Mouse (Mus musculus) hindbrain, embryonic 16.5 days (tissue): ENCODE results near the gene Rbm6. TPM values are rescaled to one million over a fixed set of nuclear protein-coding genes. Genes with fewer than 3 reads are reported as not detected.

Experiments used
- ATAC-seq: fragments of 200-750 bp; cut with Nextera tagmentation; 2 replicates; pipeline ENCODE4 v1.8.0; 2017; ENCODE audit warnings: moderate TSS enrichment, moderate library complexity
- H3K27ac ChIP-seq: fragments of 300-500 bp; sonication (generic); 2 replicates; pipeline ENCODE4 v1.5.1; 2014; ENCODE audit warnings: low read depth, mild to moderate bottlenecking, control low read depth, low read length, moderate library complexity
- H3K27me3 ChIP-seq: fragments of 300-500 bp; sonication (generic); replicated peaks from 2 replicates; pipeline ENCODE4 v1.6.1; 2014; ENCODE audit warnings: low read length; ENCODE audit not compliant: control insufficient read depth, insufficient read depth
- H3K36me3 ChIP-seq: fragments of 300-500 bp; sonication (generic); 2 replicates; pipeline ENCODE4 v1.6.1; 2014; ENCODE audit warnings: mild to moderate bottlenecking, low read length, moderate library complexity, mixed read lengths; ENCODE audit not compliant: control insufficient read depth, insufficient read depth
- H3K4me1 ChIP-seq: fragments of 300-500 bp; sonication (generic); 2 replicates; pipeline ENCODE4 v1.6.1; 2014; ENCODE audit warnings: low read depth, low read length; ENCODE audit not compliant: control insufficient read depth, insufficient read depth
- H3K4me2 ChIP-seq: fragments of 300-500 bp; sonication (generic); 2 replicates; pipeline ENCODE4 v1.6.1; 2014; ENCODE audit warnings: mild to moderate bottlenecking, low read length, control low read depth, moderate library complexity
- H3K4me3 ChIP-seq: fragments of 300-500 bp; sonication (generic); 2 replicates; pipeline ENCODE4 v1.5.1; 2014; ENCODE audit warnings: mild to moderate bottlenecking, low read length, control low read depth, moderate library complexity
- H3K9ac ChIP-seq: fragments of 300-500 bp; sonication (generic); 2 replicates; pipeline ENCODE4 v1.6.1; 2014; ENCODE audit warnings: low read depth, mild to moderate bottlenecking, control low read depth, low read length, moderate library complexity
- H3K9me3 ChIP-seq: fragments of 300-500 bp; sonication (generic); 2 replicates; pipeline ENCODE4 v1.6.1; 2014; ENCODE audit warnings: mild to moderate bottlenecking, low read length, moderate library complexity; ENCODE audit not compliant: control insufficient read depth
- WGBS: fragments of 180-500 bp; shearing (Covaris S2); extraction: QIAGEN DNeasy Blood & Tissue Kit; methylation state at CpG from one replicate; pipeline ENCODE4 v1.1.7; 2014; 5-methylcytosine and 5-hydroxymethylcytosine counted together
- polyA plus RNA-seq: library from polyadenylated mRNA; unstranded; fragments of >200 nt; fragmentation: Nextera tagmentation; extraction: Ambion mirVana; gene quantifications from 2 replicates; pipeline ENCODE4 v1.2.1, GENCODE M21; 2015

Gene Rbm6
- polyA plus RNA-seq, 1 experiment from 2014 or later = 83.1 TPM

- 71% methylated on average over 2 of the region's 2 CpGs for WGBS
- no peak for ATAC-seq
Measured at GRCm38 (mm10) chr9:107771782-107772181, 101.3 kb downstream of the Rbm6 start.

GRCm38 (mm10) chr9:107770374-107771290 lies 102.4 kb downstream of the Rbm6 start, which contains the start of gene Rbm5:
Gene Rbm5, minus strand, starts transcription at chr9:107770996.
- ATAC-seq = peak; percentile 100
- Histone ChIP-seq H3K27ac (peak within 1 kb of the TSS; percentile 92), H3K4me3 (peak within 1 kb of the TSS; percentile 68), H3K4me1 (peaks cover 16% of the 10 kb centered on the region), H3K36me3 (peaks cover 29% of the 10 kb centered on the region), H3K9me3 (no peaks in the 10 kb centered on the region), H3K27me3 (no peaks in the 10 kb centered on the region), H3K9ac (peak within 1 kb of the TSS; percentile 89), H3K4me2 (peak within 1 kb of the TSS; percentile 82)
- under 1% methylated on average over 60 of the region's 60 CpGs for WGBS

More at GRCm38 (mm10) chr9:107771782-107772181, 101.3 kb downstream of the Rbm6 start:
- H3K9me3 ChIP-seq = no peaks in the 10 kb centered on the region
- no peak overlapping the region for H3K4me3 ChIP-seq
- H3K27ac ChIP-seq = peak overlapping the region; percentile 29
- H3K4me2 ChIP-seq = no peak overlapping the region
- peaks cover 16% of the 10 kb centered on the region for H3K4me1 ChIP-seq
- H3K36me3 ChIP-seq = peaks cover 29% of the 10 kb centered on the region
- H3K27me3 ChIP-seq = no peaks in the 10 kb centered on the region
- no peak overlapping the region for H3K9ac ChIP-seq

- peak overlapping the region; percentile 89 for H3K9ac ChIP-seq
- no peak for ATAC-seq
- no peaks in the 10 kb centered on the region for H3K9me3 ChIP-seq
- peak overlapping the region; percentile 68 for H3K4me3 ChIP-seq
- H3K4me2 ChIP-seq = peak overlapping the region; percentile 82
- WGBS = under 1% methylated on average over 9 of the region's 9 CpGs
- H3K36me3 ChIP-seq = peaks cover 34% of the 10 kb centered on the region
- H3K27me3 ChIP-seq = no peaks in the 10 kb centered on the region
- peak overlapping the region; percentile 92 for H3K27ac ChIP-seq
- peaks cover 16% of the 10 kb centered on the region for H3K4me1 ChIP-seq
Measured at GRCm38 (mm10) chr9:107770037-107770373, 103.0 kb downstream of the Rbm6 start.

- Histone ChIP-seq H3K4me3 (peak overlapping the region; percentile 68), H3K27ac (no peak overlapping the region), H3K9ac (peak overlapping the region; percentile 89), H3K27me3 (no peaks in the 10 kb centered on the region), H3K4me1 (peaks cover 16% of the 10 kb centered on the region), H3K4me2 (peak overlapping the region; percentile 82), H3K36me3 (peaks cover 35% of the 10 kb centered on the region), H3K9me3 (no peaks in the 10 kb centered on the region)
- ATAC-seq = no peak
- WGBS = 11% methylated on average over 4 of the region's 4 CpGs
Measured at GRCm38 (mm10) chr9:107769445-107770000, 103.5 kb downstream of the Rbm6 start.

GRCm38 (mm10) chr9:107768851-107769250 lies 104.2 kb downstream of the Rbm6 start:
- Histone ChIP-seq H3K9me3 (no peaks in the 10 kb centered on the region), H3K4me3 (peak overlapping the region; percentile 68), H3K4me2 (peak overlapping the region; percentile 82), H3K27me3 (no peaks in the 10 kb centered on the region), H3K27ac (no peak overlapping the region), H3K4me1 (peaks cover 16% of the 10 kb centered on the region), H3K9ac (no peak overlapping the region), H3K36me3 (peaks cover 40% of the 10 kb centered on the region)
- no peak for ATAC-seq
- WGBS = 77% methylated on average over 5 of the region's 5 CpGs

GRCm38 (mm10) chr9:107759593-107759992 lies 113.4 kb downstream of the Rbm6 start:
- Histone ChIP-seq H3K4me2 (no peak overlapping the region), H3K4me1 (no peaks in the 10 kb centered on the region), H3K4me3 (no peak overlapping the region), H3K9ac (no peak overlapping the region), H3K27ac (no peak overlapping the region), H3K27me3 (no peaks in the 10 kb centered on the region), H3K9me3 (no peaks in the 10 kb centered on the region), H3K36me3 (peaks cover 61% of the 10 kb centered on the region)
- ATAC-seq = no peak
- 95% methylated on average over 6 of the region's 6 CpGs for WGBS

GRCm38 (mm10) chr9:107750378-107750777 lies 122.7 kb downstream of the Rbm6 start:
- H3K27me3 ChIP-seq = no peaks in the 10 kb centered on the region
- no peak overlapping the region for H3K27ac ChIP-seq
- H3K4me3 ChIP-seq = no peak overlapping the region
- 90% methylated on average over 5 of the region's 5 CpGs for WGBS
- no peak for ATAC-seq
- H3K9ac ChIP-seq = no peak overlapping the region
- H3K9me3 ChIP-seq = 0 out of 2 replicates have a peak, but pooled peaks cover 2% of the 10 kb centered on the region
- H3K4me1 ChIP-seq = no peaks in the 10 kb centered on the region
- H3K4me2 ChIP-seq = no peak overlapping the region
- peaks cover 80% of the 10 kb centered on the region for H3K36me3 ChIP-seq

- H3K4me1 ChIP-seq = no peaks in the 10 kb centered on the region
- no peak overlapping the region for H3K4me2 ChIP-seq
- WGBS = 100% methylated on average over 3 of the region's 3 CpGs
- no peak overlapping the region for H3K27ac ChIP-seq
- no peak for ATAC-seq
- no peak overlapping the region for H3K4me3 ChIP-seq
- H3K9me3 ChIP-seq = 0 out of 2 replicates have a peak, but pooled peaks cover 2% of the 10 kb centered on the region
- peaks cover 91% of the 10 kb centered on the region for H3K36me3 ChIP-seq
- H3K27me3 ChIP-seq = no peaks in the 10 kb centered on the region
- H3K9ac ChIP-seq = no peak overlapping the region
Measured at GRCm38 (mm10) chr9:107748063-107748462, 125.0 kb downstream of the Rbm6 start.

- Histone ChIP-seq H3K4me2 (no peak overlapping the region), H3K27me3 (no peaks in the 10 kb centered on the region), H3K9ac (no peak overlapping the region), H3K4me1 (no peaks in the 10 kb centered on the region), H3K36me3 (peaks cover 92% of the 10 kb centered on the region), H3K9me3 (0 out of 2 replicates have a peak, but pooled peaks cover 2% of the 10 kb centered on the region), H3K27ac (no peak overlapping the region), H3K4me3 (no peak overlapping the region)
- 93% methylated on average over 1 of the region's 1 CpGs for WGBS
- no peak for ATAC-seq
Measured at GRCm38 (mm10) chr9:107747310-107747709, 125.7 kb downstream of the Rbm6 start.
